Mouse (Mus musculus): ENCODE measurements around the gene Clcn3.

The Clcn3 gene

DNA sequence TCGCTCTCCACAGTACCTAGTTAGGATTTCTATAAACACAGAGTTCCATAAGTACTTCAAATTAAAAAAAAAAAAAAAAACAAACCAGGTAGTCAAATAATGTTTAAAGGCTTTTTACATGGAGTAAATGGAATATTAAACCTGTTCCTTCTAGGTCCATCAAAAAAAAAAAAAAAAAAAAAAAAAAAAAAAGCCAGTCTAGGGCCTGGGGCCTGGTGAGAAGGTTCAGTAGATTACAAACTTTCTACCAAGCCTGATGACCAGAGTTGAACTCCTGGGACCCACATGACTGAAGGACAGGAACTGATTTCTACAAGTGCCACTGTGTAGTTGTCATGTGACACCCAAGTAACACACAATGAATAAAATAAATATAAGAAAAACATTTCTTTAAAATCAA lies 31.3 kb downstream of the Clcn3 start:
- DNase-seq, result no peak

GRCm38 (mm10) chr8:60951271-60951670 lies 31.8 kb downstream of the Clcn3 start:
- DNase-seq, result peak; percentile 49 to 55

DNA sequence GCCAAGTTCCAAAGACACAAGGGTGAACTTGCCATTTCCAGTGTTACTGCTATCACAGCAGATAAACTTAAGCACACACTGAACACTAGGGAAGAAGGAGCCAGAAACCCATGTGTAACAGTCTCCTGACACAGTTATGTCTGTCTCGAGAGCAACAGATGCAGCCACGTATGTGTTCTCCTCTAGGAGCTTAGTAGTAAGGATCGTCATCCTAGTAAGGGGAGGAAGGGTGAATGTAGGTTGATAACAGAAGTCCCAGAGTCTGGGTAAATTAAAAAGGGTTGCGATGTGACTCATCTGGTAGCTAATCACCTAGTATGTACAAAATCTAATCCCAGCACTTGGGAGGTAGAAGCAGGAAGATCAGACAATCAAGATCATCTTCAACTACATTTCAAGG lies 33.2 kb downstream of the Clcn3 start:
- no peak for DNase-seq

DNA sequence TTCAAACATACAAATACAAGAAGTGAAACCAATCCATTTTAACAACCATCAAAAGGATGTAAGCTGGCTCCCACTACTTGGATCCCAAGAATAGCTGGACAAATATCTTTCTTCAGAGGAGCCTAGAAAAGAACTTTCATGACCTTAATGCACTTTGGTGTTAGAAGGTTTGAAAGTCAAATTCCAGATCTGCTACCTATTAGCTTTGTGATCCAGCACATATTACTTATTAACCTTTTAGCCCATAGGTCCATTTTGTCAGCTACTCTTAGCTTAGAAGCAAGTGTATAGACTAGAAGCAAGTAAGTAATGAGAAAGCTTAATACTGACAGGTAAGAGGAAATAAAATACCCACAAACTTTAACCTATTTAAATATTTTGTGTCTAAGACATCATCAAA lies 35.6 kb downstream of the Clcn3 start:
- DNase-seq, result no peak

- DNase-seq, result no peak
Measured at GRCm38 (mm10) chr8:60942867-60943266, 40.2 kb downstream of the Clcn3 start.

DNA sequence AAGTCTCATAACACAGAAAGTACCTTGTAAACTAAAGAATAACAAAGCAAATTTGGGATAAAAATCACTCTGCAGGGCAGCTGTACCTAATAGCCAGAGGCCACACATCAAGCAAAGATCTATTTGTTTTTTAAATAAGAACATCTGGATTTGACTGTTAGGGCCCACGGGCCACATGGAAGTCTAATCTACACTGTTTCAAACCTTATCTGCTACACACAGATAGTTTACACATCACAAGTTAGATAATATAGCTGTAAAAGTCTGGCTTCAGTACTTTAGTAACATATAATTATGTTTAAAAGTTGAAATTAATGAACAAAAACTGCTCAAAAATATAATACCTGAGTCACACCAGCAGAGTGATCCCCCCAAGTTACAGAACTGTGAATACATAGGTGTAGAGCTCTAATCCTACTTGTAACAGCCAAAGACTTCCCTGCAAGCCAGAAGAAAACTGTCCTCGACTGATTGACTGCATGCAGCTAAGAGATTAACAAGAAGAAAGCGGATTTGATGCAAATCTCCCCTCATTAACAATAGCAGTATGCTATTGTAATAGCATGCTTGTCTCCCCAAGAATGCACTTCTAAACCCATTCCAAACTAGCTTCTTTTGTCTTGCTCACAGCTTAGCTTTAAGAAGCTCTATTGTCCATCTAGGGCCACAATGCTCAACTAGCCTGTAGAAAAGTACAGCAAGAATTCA lies 44.2 kb downstream of the Clcn3 start:
- DNase-seq, result no peak

GRCm38 (mm10) chr8:60933617-60934016 lies 49.5 kb downstream of the Clcn3 start:
- DNase-seq, result no peak

GRCm38 (mm10) chr8:60920176-60920575 lies 62.9 kb downstream of the Clcn3 start:
- DNase-seq, result no peak

DNA sequence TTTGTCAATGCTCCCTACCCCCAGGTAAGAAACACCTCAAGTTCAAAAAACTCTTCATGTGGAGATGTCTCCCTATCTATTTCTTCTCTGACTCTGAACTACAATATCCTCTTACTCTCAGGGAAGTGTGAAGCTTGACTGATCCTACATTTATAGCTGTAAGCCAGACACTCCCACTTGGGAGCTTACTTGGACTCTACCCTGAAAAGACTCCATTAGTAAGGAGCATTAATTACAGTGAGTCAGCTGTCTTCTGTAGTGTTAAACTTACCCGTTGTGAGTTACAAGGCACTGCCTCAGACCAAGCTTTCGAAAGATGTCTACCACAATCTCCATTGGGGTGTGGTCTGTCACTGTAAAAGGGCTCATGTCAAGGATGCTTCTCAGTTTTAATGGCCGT lies 64.0 kb downstream of the Clcn3 start:
- no peak for DNase-seq

DNA sequence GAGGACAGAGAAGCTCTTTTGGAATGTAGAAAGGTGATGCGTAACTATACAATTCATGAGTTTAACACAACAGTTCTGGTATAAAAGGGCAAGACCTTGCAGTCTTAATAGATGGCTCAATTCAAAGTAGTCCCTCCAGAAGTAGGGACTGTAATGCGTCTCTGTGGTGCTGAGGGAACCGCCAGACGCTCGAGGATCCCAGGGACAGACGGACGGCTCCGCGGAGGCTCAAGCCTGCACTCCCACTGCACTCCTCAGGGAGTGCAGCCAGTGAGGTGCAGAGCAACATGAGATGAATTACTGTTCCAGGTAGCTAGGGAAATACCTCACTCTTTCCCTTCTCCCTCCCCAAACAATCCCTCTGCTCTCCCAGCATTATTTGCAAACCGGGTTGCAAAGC lies 70.5 kb downstream of the Clcn3 start:
- DNase-seq, result no peak

DNA sequence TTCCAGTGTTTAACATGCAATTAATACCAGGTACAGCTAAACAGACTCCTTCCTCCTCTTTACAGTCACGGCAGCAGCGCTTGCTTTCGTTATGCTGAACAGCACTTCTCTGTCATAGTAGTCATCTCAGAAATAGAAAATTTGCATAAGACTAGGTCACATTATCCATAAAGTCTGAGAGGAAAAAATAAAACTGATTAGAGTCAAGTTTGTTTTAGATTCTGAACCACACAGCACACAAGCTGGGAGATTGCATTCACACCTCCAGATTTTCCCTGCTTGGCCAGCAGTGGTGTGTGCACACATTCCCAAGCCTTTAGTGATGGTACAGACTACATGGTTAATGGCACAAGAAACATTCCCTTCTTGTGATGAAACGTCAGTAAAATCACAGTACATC lies 71.0 kb downstream of the Clcn3 start:
- no peak for DNase-seq

DNA sequence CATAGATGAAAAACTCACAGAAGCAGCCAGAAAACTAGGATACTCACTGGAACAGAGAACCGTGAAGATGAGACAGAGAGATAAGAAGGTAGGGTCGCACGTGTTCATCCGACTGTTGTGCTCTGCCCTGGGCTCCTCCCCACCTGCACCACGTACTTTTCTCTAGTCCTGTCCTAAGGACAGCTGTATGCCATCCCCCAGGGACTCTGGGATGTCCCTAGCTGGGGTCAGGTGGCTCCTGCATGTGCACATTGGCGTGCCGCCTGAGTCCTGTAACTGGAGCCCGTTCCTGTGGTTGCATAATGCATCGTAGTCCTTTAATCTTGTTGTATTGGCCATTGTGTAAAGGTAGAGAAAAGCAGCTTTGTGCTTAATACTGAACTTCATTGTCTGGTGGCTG lies 83.0 kb downstream of the Clcn3 start:
- DNase-seq, result peak in 1 of 2 experiments; percentile 19

- DNase-seq, result no peak
Measured at GRCm38 (mm10) chr8:60895878-60896277, 87.2 kb downstream of the Clcn3 start.

GRCm38 (mm10) chr8:60891757-60892156 lies 91.3 kb downstream of the Clcn3 start:
- no peak for DNase-seq

DNA sequence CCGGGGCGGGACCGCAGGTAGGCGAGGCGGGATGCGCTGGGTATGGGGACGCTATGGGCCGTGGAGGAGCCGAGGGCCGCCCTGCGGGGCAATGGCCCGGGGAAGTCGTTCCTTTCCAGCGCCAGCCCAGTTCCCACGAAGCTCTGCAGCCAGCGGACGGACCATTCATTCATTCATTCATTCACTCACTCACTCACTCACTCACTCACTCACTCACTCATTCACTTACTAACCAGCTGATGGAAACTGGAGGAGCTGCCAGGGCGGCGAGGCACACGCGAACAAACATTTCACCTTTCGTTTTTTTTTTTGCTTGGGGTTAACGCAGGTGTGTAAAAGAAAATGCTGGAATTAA lies 92.6 kb downstream of the Clcn3 start:
- DNase-seq, result no peak

GRCm38 (mm10) chr8:60889843-60890519 lies 93.1 kb downstream of the Clcn3 start, which contains the start of gene Hpf1:
Gene Hpf1 (plus strand): TSS chr8:60890418.
- peak; percentile 93 to 98 for DNase-seq

DNA sequence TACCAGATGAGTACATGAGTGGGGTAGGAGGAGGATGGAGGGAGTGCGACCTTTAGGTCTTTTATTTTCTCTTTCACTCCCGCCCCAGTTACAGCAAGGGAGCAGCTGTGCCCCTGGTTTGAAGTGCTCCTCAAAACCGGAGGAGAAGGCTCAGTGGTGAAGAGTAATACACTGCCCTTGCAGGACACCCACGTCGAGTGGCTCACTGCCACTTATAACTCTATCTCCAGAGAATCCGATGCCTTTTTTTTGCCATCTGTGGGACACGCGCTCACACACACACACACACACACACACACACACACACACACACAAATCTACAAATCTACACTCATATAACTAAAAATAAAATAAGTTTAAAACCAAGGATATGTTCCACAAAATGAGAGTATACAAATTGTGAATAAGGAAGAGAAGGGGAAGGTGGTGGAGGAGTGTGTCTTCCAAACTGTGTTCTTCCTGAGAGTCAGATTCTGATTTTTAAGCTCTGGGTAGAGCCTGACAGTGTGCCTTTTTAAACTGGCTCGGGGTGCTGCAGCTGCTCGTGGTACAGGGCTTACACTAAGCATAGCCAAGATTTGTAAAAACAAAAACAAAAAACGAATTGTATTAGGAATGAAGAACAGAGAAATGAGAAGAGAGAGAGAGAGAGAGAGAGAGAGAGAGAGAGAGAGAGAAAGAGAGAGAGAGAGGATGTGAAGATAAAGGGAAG lies 93.8 kb downstream of the Clcn3 start:
- no peak for DNase-seq

- DNase-seq, result no peak
Measured at GRCm38 (mm10) chr8:60886736-60887135, 96.4 kb downstream of the Clcn3 start.

DNA sequence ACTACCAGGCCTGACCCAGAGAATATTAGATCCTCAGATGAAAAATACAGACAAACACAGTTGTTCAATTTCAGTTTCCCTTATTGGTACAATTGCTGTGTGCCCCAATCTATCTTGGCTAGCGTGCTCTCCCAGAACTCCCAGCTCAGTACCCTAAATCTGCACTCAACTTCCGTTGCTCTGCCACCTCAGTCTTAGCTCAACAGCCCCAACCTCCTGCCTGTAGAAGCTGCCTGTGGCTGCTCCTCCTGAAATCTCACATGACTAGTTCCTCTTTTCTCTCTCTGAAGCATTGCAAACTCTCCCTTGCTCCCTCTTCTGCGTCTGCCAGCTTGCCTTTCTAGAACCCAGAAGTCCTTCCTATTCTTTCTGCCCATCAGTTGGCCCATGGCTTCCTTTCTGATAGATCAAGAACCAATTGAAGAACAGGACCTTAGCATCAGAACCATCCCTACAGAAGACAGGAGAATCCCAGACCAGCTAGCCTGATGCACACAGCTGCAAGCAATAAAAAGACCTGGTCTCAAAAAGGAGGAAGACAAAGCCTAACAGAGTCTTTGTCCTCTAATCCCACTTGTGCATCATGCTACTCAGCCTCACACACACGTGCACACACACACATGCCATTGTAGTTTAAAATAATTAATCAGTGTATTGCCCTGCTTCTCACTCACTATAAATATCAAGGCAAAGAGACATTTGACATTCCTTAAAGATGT lies 99.5 kb downstream of the Clcn3 start:
- DNase-seq, result no peak

DNA sequence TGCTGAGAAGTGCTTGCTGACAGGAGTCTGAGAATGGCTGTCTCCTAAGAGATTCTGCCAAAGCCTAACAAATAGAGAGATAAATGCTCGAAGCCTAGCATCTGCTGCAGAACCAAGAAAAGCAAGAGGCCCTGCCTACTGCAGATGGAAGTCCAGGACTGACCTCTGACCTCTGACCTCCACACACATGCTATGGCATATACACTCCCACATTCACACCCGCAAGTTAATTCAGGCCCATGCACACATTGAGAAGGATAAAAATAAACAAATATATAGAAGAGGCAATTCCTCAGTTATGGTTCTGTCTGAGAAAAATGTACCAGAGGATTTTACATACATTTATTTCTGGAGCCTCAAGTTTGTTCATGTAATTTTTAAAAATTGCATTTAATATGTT lies 104.5 kb downstream of the Clcn3 start:
- no peak for DNase-seq

DNA sequence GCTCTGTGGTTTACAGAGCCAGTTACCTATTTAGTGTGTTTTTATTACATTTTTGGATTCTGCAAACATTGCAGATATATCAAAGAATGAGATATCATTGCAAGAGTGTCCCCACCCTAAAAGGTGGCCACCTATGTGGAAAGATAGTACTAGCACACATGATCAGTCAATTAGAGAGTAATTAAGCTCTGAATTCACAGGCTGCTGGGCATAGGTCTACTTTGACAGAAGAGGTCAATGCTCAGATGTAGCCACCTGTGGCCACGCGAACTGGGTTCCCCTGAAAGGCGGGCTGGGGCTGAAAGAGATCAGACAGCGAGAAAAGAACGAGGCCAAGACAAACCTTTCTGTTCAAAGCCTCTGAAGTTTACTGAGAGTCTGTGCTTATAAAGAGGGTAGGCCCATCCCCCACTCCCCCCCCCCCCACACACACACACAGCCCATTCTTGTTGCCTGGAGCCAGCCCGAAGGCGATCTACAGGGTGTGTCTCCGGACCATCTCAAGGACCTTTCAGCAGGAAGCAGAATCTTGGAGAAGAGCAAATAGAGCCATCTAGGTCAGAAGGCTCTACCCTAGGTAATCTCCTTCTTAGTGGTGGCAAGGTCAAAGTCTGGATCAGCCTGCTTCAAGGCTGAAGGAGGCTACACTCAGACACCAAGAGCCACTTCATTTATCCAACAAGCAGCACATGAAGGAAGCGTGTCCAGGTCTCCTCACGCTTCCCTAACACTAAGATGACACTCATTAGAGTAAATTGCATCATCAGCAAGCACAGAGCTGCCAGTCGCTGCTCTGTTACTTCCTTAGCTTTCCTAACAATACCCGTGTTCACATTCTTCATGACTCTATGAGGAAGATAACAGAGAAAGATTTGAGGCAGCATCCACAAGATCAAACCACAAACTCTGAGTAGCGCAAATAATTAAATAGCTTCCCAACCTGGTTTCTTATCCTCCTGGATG lies 112.6 kb downstream of the Clcn3 start:
- DNase-seq, result no peak

- DNase-seq, result no peak
Measured at GRCm38 (mm10) chr8:60869761-60870160, 113.3 kb downstream of the Clcn3 start.

Data from cerebellum, postnatal 25 days (tissue).